15 mouse cellular contexts compared by ENCODE assay signal in genomic region chr5:130328366-130328765, GRCm38 (mm10). TPM values are rescaled to one million over a fixed set of nuclear protein-coding genes. Genes with fewer than 3 reads are reported as not detected.
"Had no signal": no experiment of that assay in that cellular context is flagged by ENCODE, and none has a peak within 500 bp of the region (broad histone marks: within the 10 kb centered on the region; RNA-seq: fewer than 3 reads in every experiment).

No protein-coding gene starts in this region.

- H3K9ac ChIP-seq: liver, embryonic 15.5 days; lung, embryonic 15.5 days; midbrain, embryonic 15.5 days; neural tube, embryonic 13.5 days had no signal

- H3K4me2 ChIP-seq: liver, embryonic 11.5 days; liver, embryonic 15.5 days; lung, embryonic 15.5 days; midbrain, embryonic 15.5 days; neural tube, embryonic 13.5 days had no signal

- H3K27me3 ChIP-seq: liver, embryonic 15.5 days; lung, embryonic 15.5 days; midbrain, embryonic 15.5 days; neural tube, embryonic 13.5 days had no signal

- H3K4me3 ChIP-seq: left cerebral cortex, adult 2 months; limb, embryonic 10.5 days; liver, embryonic 15.5 days; lung, embryonic 15.5 days; midbrain, embryonic 15.5 days; neural tube, embryonic 13.5 days had no signal

- H3K27ac ChIP-seq: left cerebral cortex, adult 2 months; limb, embryonic 10.5 days; liver, embryonic 15.5 days; lung, embryonic 15.5 days; midbrain, embryonic 15.5 days; neural tube, embryonic 13.5 days had no signal

- H3K36me3 ChIP-seq: midbrain, embryonic 15.5 days had no signal

- ATAC-seq: intestine, embryonic 16.5 days; midbrain, embryonic 15.5 days had no signal

- H3K4me1 ChIP-seq: liver, embryonic 15.5 days had no signal

- DNase-seq: right cerebral cortex, adult 18-20 months; right cerebral cortex, postnatal 25 days; thymus, postnatal 36 days had no signal

- H3K9me3 ChIP-seq: liver, embryonic 15.5 days; midbrain, embryonic 15.5 days had no signal

RNA-seq across cellular contexts. Expression of gene Caln1, which starts 40.9 kb away (rescaled TPM):
- total RNA-seq: megakaryocyte-erythroid progenitor cell, adult 5-6 weeks had no signal
- polyA plus RNA-seq: liver, embryonic 11.5 days; liver, embryonic 15.5 days; small intestine, adult 2 months; thymus, postnatal 0 days had no signal

RNA-seq across cellular contexts. Expression of gene A330070K13Rik, which starts 56.1 kb away (rescaled TPM):
- total RNA-seq: megakaryocyte-erythroid progenitor cell, adult 5-6 weeks had no signal
- polyA plus RNA-seq: intestine, embryonic 16.5 days; limb, embryonic 10.5 days; liver, embryonic 11.5 days; liver, embryonic 15.5 days; lung, embryonic 15.5 days; midbrain, embryonic 15.5 days; neural tube, embryonic 13.5 days; small intestine, adult 2 months; stomach, embryonic 16.5 days; thymus, postnatal 0 days had no signal
